Mouse (Mus musculus) embryonic fibroblast, embryonic 13.5 days (primary cell): ENCODE data around the gene Ccdc71.

Experiments
- CTCF ChIP-seq: IDR thresholded peaks from 2 replicates; pipeline ENCODE4 v1.5.1; 2011; ENCODE audit warnings: mild to moderate bottlenecking, control low read depth, low read length, moderate library complexity, borderline replicate concordance; ENCODE audit not compliant: insufficient read depth
- POLR2A ChIP-seq: IDR thresholded peaks from 2 replicates; pipeline ENCODE4 v1.6.1; 2011; ENCODE audit warnings: low read depth, mild to moderate bottlenecking, control low read depth, low read length, moderate library complexity

GRCm38 (mm10) chr9:108507619-108508434, 47.5 kb downstream of the Ccdc71 start, which contains the start of gene Qars:
- TF ChIP-seq CTCF = no peak
- TF ChIP-seq POLR2A = peak; percentile 87
